Mouse (Mus musculus): ENCODE measurements around the gene Hps1. TPM values are rescaled to one million over a fixed set of nuclear protein-coding genes. Genes with fewer than 3 reads are reported as not detected.

Hps1 gene
- total RNA-seq, 2 experiments from 2014 or later: 7.1 to 8.8 TPM

GRCm38 (mm10) chr19:42755148-42755870 is 24.5 kb downstream of the Hps1 start:
- no peak for DNase-seq (ENCODE audit: low spot score in 2 of 2)

- peak in 1 of 2 experiments; percentile 59 for DNase-seq (ENCODE audit: low spot score in 2 of 2)
These were observed 26.4 kb downstream of the Hps1 start for GRCm38 (mm10) chr19:42753141-42753917.

- peak; percentile 75 to 88 for DNase-seq (ENCODE audit: low spot score in 2 of 2)
These were observed 27.3 kb downstream of the Hps1 start, which contains the start of gene Pyroxd2 for GRCm38 (mm10) chr19:42752363-42752931. Pyroxd2 (minus strand) TSS chr19:42752775.

GRCm38 (mm10) chr19:42750196-42750595 is 29.6 kb downstream of the Hps1 start:
- no peak for DNase-seq (ENCODE audit: low spot score in 2 of 2)

GRCm38 (mm10) chr19:42746702-42747101 is 33.1 kb downstream of the Hps1 start:
- no peak for DNase-seq (ENCODE audit: low spot score in 2 of 2)

GRCm38 (mm10) chr19:42745869-42746224 is 33.9 kb downstream of the Hps1 start:
- no peak for DNase-seq (ENCODE audit: low spot score in 2 of 2)

GRCm38 (mm10) chr19:42745084-42745868 is 34.5 kb downstream of the Hps1 start:
- no peak for DNase-seq (ENCODE audit: low spot score in 2 of 2)

GRCm38 (mm10) chr19:42744162-42744586 is 35.6 kb downstream of the Hps1 start:
- peak in 1 of 2 experiments; percentile 54 for DNase-seq (ENCODE audit: low spot score in 2 of 2)

GRCm38 (mm10) chr19:42743261-42743660 is 36.5 kb downstream of the Hps1 start:
- no peak for DNase-seq (ENCODE audit: low spot score in 2 of 2)

- no peak for DNase-seq (ENCODE audit: low spot score in 2 of 2)
These were observed 37.9 kb downstream of the Hps1 start for GRCm38 (mm10) chr19:42741884-42742283.

- no peak for DNase-seq (ENCODE audit: low spot score in 2 of 2)
These were observed 39.4 kb downstream of the Hps1 start for GRCm38 (mm10) chr19:42740163-42740899.

- DNase-seq (ENCODE audit: low spot score in 2 of 2): no peak
These were observed 40.0 kb downstream of the Hps1 start for GRCm38 (mm10) chr19:42739734-42740133.

- no peak for DNase-seq (ENCODE audit: low spot score in 2 of 2)
These were observed 42.0 kb downstream of the Hps1 start for GRCm38 (mm10) chr19:42737753-42738152.

GRCm38 (mm10) chr19:42734982-42735381 is 44.8 kb downstream of the Hps1 start:
- no peak for DNase-seq (ENCODE audit: low spot score in 2 of 2)

GRCm38 (mm10) chr19:42727424-42727823 is 52.4 kb downstream of the Hps1 start:
- DNase-seq (ENCODE audit: low spot score in 2 of 2): no peak

- DNase-seq (ENCODE audit: low spot score in 2 of 2): no peak
These were observed 53.0 kb downstream of the Hps1 start for GRCm38 (mm10) chr19:42726766-42727165.

- no peak for DNase-seq (ENCODE audit: low spot score in 2 of 2)
These were observed 53.8 kb downstream of the Hps1 start for GRCm38 (mm10) chr19:42725973-42726350.

- no peak for DNase-seq (ENCODE audit: low spot score in 2 of 2)
These were observed 54.5 kb downstream of the Hps1 start for GRCm38 (mm10) chr19:42725056-42725972.

GRCm38 (mm10) chr19:42723302-42723701 is 56.5 kb downstream of the Hps1 start:
- DNase-seq (ENCODE audit: low spot score in 2 of 2): no peak

All from gastrocnemius, postnatal 4 days (tissue).